Mouse (Mus musculus): ENCODE data around the gene Obscn.
A peak's percentile ranks its signal among the peaks of the same experiment; 100 is the strongest.

Gene Obscn

GRCm38 (mm10) chr11:58961364-58962177 is 174.6 kb downstream of the Obscn start:
- DNase-seq (ENCODE audit: low spot score in 2 of 2), result no peak

GRCm38 (mm10) chr11:58959921-58960465 is 176.2 kb downstream of the Obscn start:
- peak; percentile 86 to 89 for DNase-seq (ENCODE audit: low spot score in 2 of 2)

DNA sequence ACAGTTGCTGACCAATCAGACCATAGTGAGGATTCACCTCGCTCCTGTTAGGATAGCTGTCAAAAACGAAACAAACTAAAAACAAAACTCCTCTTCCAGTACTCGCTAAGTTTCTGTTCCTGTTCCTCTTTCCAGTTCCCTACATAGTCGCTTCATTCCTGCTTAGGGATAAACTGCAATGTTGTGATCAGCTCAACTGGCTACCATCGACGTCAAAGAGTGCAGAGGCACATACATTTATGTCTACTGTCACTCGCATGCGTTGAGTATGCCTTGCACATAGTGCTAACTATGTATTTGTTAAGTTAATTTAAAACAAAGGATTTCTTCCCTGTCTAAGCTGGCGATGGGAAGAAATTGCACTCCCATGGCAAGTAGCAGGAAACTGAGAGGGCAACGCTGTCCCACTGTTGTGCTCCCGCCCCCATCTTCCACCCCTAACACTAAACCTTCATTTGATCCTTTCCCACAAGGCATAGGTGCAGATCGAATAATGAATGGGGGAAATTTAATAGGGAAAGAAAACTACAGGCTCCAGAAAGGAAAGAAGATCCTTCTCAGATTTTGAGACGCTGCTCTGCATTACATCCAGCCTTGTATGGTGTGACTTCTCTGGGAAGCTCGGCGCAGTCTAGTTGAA is 176.9 kb downstream of the Obscn start:
- no peak for DNase-seq (ENCODE audit: low spot score in 2 of 2)

- DNase-seq (ENCODE audit: low spot score in 2 of 2), result no peak
Observed at GRCm38 (mm10) chr11:58958536-58958935, 177.7 kb downstream of the Obscn start.

- no peak for DNase-seq (ENCODE audit: low spot score in 2 of 2)
Observed at GRCm38 (mm10) chr11:58957226-58957914, 178.8 kb downstream of the Obscn start.

- DNase-seq (ENCODE audit: low spot score in 2 of 2), result no peak
Observed at GRCm38 (mm10) chr11:58955868-58956257, 180.3 kb downstream of the Obscn start.

DNA sequence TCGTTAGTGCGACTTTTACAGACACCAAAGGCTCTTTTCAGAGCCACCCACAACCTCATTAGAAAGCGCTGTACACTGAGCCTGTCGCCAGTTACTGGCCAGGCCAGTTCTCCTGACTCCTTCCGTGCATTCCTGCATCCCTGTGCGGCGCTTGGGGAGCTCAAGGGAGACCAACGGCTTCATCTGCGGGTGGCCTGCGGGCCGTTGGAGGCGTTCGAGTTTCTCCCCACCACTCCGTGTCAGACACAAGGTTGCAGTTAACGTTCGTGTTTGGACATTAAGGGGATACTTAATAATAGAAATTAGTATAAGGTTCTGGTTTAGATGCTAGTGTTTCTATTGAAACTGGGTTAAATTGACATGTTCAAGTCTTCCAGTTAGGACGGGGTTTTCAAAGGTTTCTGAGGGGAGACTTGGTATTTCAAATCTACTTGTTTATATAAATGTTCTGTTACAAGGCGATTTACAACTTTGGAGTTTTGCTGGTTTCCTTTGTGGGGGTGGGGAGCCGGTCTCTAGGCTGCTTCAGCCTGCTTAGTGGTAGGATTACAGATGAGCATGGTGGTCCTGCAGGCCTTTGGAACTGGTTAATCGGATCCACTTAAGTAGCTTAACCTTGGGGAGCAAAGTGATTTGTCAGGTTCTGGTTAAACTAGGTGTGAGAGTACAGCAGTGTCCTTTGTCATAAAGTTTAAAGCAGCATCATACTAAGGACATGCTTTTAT is 180.9 kb downstream of the Obscn start:
- no peak for DNase-seq (ENCODE audit: low spot score in 2 of 2)

DNA sequence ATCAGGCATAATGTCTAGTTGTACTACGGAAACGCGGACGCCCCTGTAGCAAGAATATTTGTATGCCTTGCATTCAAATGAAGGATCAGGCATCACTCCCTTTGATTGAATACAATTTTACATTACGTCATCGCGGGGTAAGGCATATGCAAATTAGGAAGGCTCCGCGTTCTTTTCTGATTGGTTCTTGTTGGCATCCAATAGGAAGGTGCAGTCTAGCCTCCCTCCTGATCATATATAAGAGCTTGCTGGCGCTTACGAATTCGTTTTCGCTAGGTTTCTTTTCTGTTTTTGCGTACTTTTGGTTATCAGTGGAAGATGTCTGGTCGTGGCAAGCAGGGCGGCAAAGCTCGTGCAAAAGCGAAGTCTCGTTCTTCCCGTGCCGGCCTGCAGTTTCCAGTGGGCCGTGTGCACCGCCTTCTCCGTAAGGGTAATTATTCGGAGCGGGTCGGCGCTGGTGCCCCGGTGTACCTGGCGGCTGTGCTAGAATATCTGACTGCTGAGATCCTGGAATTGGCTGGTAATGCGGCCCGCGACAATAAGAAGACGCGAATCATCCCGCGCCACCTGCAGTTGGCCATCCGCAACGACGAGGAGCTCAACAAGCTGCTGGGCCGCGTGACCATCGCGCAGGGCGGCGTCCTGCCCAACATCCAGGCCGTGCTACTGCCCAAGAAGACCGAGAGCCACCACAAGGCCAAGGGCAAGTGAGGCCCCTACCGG is 181.6 kb downstream of the Obscn start, which contains the start of the genes Hist3h2a and Trim17:
Gene Hist3h2a (plus strand): TSS at position 266 of the 723 bp plus-strand sequence.
Gene Trim17 (plus strand): TSS at position 266 of the 723 bp plus-strand sequence.
- peak; percentile 86 to 90 for DNase-seq (ENCODE audit: low spot score in 2 of 2)

DNA sequence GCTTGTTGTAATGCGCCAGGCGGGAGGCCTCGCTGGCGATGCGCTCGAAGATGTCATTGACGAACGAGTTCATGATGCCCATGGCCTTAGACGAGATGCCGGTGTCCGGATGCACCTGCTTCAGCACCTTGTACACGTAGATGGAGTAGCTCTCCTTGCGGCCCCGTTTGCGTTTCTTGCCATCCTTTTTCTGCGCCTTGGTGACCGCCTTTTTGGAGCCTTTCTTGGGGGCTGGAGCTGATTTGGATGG is 182.1 kb downstream of the Obscn start:
- peak in 1 of 2 experiments; percentile 87 for DNase-seq (ENCODE audit: low spot score in 2 of 2)

GRCm38 (mm10) chr11:58953351-58954169 is 182.6 kb downstream of the Obscn start:
- peak; percentile 69 to 75 for DNase-seq (ENCODE audit: low spot score in 2 of 2)

DNA sequence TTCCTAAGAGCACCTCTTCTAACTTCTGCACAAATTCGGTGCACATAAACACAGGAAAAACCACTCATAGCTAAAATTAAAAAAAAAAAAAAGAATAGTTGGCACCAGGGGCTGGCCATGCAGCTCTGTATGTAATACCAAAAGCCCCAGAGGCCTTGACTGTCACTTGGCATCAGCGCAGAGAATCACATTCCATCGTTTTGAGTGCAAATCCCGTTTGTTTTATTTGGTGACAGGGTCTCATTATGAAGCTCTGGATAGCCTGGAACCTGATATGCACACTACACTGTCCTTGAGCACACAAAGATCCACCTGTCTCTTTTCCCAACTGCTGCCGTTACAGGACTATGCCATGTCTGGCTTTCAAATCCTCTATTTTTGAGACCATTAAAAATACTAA is 185.0 kb downstream of the Obscn start:
- no peak for DNase-seq (ENCODE audit: low spot score in 2 of 2)

GRCm38 (mm10) chr11:58949480-58950431 is 186.4 kb downstream of the Obscn start:
- DNase-seq (ENCODE audit: low spot score in 2 of 2), result peak in 1 of 2 experiments; percentile 48

- DNase-seq (ENCODE audit: low spot score in 2 of 2), result peak; percentile 77 to 84
Observed at GRCm38 (mm10) chr11:58948542-58949479, 187.4 kb downstream of the Obscn start, which contains the start of gene Hist3h2ba. TSS of gene Hist3h2ba (plus strand) at chr11:58948920.

- peak; percentile 50 to 65 for DNase-seq (ENCODE audit: low spot score in 2 of 2)
Observed at GRCm38 (mm10) chr11:58947798-58948528, 188.2 kb downstream of the Obscn start.

DNA sequence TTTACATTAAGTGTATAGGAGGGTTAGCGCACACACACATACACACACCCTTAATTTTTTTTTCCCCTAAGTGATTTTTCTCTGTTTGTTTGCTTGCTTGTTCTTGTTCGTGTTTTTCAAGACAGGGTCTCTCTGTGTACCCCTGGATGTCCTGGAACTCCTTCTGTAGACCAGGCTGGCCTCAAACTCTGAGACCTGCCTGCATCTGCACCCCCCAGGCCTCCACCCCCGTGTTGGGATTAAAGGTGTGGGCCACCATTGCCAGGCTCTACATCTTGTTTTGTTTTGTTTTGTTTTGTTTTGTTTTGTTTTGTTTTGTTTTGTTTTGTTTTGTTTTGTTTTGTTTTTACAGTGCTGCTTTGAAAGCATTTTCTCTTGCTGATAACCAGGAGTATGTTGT is 188.9 kb downstream of the Obscn start:
- no peak for DNase-seq (ENCODE audit: low spot score in 2 of 2)
